Mouse (Mus musculus) layer of hippocampus, adult 11-12 months (tissue): ENCODE measurements around the gene Vamp9.

Experiments used
- DNase-seq: peaks from one replicate; pipeline ENCODE4 v3.0.0; 2022; ENCODE audit warnings: low spot score

The Vamp9 gene

DNA sequence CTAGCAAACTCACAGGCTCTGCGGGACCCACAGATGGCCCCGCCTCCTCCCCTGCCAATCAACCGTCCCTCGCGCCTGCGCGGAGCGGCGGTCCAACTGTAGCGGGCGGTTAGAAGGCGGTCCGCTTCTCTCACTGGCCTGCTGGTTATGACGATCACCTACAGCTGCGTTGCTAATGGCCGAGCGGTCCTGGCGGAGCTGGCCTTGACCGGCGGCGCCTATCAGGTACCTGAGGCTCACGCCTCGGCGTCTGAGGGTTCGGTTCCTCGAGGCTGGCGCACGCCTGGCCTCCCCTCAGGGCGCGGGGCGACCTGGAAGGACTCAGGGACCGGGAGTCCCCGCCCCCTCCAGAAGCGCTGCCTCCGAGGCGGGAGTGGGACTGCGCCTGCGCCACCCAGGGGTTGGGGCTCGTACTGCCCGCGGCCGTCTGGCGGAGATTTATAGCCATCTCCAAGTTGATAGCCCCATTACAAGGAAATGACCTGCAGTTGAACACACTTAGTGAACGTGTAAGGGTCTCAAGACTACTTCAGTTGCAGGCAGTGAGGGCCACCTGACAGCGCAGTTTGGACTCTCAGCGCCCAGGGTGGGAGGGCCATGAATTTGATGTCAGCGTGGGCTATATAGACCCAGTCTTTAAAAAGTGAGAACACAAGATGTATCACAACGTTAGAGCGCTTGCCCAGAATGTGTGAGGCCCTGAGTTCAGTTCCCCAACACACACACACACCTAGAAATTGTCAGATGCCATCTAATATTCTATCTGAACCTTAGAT lies at the start of gene Vamp9:
Vamp9 (plus strand) TSS at position 74 of the 776 bp plus-strand sequence.
- peak; percentile 94 for DNase-seq

DNA sequence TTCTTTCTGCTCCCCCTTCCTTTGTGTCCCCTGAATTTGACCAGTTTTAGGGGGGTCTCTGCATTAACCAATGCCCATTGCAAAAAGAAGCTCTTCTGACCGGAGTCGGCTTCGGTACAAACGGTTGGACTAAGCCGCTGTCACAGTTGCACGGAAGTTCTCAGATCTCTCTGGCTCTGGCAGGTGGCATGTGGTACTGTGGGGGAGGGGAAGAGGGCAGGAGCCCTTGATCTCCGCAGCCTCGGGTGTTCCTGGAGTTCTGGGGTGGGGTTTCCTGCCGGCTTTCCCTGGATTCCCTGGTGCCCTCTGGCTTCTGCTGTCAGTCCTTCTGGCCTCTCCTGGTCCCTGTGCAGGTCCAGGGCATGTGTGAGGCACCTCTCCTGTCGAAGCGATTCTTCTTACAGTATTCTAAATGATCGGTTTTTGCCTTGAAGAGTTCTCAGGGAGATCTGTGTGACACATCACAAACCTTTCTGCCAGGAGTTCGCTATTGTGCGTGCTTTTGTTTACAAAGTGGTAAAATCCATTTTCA lies 48.9 kb upstream of the Vamp9 start:
- no peak for DNase-seq

DNA sequence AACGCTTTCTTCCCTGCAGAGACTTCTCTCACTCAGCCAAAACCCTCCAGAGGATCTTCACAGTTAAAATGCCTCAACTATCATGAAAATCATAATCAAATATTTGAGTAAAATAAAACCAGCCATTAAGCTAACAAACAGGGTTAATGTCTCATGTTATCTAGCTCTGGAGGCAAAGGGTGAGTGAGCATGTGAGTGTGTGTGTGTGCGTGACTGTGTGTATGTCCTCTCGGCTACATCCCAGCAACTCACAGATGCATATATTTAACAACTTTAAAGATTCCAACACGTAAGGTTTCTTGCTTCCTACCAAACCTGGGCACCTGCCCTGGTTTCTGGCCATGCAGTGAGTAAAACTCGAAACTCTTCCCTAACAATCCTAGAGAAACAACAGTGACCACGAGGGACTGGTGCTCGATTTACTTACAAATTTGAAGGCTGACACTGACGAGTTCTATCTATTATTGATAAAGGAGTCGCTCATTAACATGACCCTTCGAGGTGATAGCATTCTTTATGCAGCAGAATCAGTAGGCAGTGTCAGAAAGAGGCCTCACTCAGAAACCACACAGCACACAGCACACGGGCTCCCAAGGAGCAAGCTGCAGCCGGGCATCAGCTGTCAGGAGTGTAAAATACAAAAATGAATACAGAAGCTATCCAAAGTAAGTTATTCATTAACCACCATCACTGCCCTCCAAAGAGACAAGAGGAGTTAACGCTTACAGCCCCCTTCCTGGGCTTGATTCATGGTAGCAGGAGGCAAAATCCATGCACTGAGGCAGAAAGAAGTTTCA lies 46.2 kb upstream of the Vamp9 start:
- no peak for DNase-seq

DNA sequence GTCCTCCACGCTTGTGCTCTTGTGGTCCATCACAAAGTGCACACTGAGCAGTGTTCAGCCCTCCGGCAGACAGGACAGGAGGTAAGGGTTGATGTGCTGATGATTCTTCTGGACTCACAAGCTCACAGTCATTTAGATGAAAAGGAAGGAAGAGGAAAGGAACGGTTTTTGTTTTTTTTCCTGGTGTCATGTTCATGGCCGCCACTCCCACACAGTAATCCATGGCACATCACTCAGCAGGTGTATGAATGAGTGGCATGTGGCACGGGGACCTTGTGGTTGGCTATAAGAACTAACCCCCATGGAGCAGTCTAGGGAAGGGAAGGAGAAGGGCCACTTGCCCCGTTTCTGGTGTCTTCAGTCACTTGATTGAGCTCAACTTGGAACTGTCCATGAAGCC lies 44.2 kb upstream of the Vamp9 start:
- DNase-seq, result no peak

DNA sequence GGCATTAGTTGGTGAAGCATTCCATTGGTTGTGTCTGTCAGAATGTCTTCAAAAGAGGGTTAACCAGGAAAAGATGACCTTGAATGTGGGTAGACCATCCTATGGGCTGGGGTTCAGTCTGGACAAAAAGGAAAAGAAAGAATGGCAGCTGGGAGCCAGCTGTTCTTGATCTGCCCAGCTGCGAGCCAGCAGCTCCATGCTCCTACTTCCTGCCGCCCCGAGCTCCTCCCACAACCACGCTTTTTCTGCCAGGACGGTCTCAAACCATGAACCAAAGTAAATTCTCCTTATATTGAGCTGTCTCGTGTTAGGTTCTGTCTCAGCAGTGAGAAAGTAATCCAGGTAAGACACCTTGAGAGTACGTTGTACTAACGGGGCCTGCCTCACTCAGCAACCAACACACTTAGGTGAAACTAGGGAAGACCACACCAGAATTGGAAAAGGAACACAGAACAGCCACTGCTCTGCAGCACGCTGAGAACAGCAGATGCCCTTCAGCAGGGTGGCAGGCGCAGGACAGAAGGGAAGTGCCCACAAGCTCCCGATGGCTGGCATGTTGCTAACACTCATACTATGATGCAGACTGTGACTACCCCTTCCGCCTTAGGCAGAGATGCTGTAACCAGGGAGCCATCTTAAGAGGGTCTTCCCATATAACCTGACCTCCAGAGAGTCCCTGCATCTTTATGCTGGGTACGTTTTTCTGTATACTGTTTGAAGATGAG lies 42.2 kb upstream of the Vamp9 start:
- no peak for DNase-seq

DNA sequence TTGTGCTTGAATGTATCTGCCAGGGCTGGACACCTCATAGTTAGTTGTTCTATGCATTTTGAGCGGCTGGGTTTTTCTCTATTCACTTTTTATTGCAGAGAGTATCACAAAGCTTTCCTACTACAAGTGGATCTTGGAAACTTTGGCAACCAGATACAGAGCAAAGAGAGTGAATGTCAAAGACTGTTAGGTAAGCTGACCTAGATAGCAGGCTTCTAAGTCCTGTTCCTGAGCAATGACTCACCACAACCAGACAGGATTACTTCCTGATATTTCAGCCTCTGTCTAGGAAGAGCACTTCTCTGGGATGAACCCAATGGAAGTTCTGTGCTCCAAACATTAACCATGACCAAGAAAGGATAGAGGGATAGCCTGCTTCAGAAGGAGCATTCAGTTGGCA lies 40.3 kb upstream of the Vamp9 start:
- DNase-seq, result no peak

DNA sequence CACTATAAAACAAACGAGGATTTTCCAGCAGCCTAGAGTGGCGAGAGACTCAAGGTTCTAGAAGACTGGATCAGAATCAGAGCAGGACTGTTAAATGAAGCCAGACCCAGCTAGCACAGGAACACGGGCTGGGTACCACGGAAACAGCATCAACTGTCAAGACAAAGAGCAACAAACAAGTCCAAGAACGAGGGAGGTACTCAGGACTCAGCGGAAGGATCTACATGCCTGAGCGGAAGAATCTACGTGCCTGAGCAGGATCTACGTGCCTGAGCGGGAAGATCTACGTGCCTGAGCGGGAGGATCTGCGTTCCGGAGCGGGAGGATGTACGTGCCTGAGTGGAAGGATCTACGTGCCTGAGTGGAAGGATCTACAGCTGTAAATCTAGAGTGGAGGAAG lies 37.8 kb upstream of the Vamp9 start:
- no peak for DNase-seq

DNA sequence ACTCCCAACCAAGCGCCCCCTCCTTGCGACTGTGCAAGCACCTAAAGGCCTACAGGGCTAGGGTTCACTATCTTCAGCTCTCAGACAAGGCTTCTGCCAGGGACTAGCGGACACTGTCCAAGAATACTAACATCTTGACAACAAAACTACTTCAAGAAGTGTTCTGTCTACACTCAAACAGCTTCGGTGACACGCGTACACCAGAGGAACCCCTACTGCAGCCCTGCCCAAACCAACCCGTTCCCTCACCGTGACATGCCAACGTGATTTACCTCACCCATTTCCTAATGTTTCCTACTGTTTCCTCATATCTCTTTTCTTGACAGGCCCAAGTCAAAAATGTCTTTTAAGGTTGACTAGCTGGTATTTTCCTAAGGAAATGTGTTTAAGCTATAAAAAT lies 37.1 kb upstream of the Vamp9 start:
- no peak for DNase-seq

DNA sequence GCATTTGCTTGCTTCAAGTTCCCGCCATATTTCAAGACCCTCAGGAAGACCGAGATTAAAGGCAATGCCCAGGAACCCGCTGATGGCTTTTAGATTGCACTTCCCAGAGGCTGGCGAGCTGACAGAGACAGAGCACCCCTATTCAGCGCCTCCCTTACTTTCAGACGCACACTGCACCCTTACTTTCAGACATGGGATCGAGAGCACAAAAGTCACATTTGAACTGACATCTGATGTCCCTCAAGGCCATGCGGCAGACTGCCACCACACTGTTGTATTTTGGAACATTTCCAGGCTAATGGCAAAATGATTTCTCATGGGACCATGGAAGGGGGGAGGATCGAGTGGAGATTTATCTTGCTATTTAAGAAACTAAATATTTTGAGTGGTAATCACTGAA lies 28.5 kb upstream of the Vamp9 start:
- DNase-seq, result no peak

DNA sequence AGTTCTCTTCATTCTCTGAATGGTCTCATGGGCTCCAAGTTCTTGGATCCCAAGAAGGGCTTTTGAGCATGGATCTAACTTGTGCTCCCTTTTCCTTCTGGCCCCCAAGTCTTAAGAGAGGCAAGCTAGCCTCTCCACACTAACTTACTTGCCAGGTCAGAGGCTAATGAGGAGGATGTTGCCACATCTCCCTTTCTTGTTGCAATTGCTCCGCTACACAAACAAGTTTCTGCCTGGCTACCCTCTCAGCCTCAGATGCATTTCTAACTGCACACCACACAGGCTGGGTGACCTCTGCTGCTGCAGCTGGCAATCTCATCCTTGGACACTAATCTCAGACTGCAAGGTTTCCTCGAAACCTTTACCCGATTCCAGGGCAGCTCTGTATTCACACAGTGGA lies 23.6 kb upstream of the Vamp9 start:
- no peak for DNase-seq

DNA sequence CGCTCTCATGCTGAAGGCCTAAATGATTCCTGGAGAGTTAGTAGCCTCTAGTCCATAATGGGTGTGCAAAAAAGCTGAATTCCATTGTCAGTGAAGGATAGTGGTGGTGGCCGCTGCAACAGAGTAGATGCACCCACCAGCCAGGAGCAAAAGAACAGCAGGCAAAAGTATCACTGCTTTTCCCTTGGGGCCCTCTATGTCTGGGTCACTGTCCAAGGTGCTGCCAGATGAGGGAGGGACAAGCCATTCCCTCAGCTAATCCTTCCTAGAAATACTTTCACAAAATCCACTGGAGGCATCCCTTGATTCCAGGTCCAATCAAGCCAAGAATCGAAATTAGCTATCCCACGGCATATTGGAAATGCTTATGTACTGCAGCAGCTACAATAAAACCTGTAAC lies 22.0 kb upstream of the Vamp9 start:
- no peak for DNase-seq

DNA sequence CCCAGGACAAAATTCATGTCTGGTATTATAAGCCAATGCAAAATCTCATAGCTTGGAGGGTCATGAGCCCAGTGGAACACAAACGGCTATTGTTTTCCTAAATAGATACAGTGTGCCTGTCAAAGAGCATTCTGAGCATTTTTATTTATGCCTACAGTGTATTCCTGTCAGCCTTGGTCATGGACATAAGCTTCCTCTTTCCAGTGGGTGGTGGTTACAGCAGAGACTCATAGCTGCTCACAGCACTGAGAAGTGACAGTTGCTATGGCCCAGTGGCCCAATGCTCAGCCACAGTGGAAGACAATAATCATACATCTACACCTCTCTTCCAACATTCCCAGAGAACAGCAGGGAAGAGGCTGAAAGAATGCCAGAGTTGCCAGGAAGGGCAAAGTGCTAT lies 18.9 kb upstream of the Vamp9 start:
- DNase-seq, result no peak

DNA sequence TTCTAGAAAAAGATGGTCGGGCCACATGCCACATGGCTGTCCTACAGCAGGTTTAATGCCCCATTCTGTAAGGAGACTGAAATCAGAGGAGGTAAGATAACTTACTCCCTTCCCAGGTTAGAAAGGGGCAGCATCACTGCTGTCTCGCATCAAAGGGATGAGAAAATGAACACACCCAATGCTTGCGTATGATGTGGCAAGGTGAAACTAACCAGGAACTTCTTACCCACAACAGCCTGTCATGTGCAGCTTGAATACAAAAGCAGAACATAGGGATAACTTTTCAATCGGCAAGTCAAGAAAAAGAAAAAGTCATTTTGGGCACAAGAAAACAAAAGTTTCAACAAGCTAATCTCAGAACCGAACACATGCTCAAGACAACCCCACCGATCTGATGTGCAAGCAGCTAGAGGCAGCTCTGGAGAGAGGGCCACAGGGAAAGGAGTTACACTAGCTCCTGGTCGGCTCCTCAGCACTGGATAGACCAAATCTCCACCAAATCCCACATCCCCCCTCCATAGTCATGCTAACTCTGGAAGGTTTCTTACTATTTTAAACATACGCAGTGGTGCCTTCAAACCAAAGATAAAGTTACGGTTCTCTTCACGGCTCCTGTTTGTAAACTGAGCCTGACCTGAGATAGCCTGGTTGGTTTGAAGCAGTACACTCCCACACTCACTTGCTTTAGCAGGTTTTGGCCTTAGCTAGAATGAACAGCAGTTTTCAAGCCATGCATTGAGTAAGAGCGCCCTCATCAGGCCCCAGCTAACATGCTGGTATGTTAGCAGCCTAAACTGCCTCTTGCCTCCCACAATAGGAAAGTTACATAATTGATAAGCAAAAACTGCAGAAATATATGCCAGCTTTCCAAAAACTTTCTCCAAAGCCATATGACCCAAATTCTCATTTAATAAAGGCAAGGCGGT lies 14.3 kb upstream of the Vamp9 start:
- peak; percentile 82 for DNase-seq

DNA sequence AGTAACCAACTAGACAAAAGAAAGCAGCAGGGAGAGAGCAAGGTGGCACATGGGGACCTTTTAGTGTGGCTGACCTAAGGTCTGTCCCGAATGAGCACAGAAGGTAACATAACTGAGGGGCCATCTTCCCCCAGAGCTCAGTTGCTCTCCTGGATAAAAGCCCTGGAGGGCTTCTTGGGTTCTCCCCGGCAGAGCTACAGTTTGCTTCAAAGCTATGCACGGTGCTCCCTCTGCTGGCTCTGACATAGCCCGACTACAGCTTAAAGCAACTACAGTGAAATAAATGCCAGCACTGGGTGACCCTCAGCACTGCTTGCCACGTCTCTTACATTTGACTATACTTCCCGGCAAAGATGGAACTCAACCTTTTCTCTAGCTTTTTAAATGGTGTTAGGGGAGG lies 6.0 kb upstream of the Vamp9 start:
- peak; percentile 62 for DNase-seq

DNA sequence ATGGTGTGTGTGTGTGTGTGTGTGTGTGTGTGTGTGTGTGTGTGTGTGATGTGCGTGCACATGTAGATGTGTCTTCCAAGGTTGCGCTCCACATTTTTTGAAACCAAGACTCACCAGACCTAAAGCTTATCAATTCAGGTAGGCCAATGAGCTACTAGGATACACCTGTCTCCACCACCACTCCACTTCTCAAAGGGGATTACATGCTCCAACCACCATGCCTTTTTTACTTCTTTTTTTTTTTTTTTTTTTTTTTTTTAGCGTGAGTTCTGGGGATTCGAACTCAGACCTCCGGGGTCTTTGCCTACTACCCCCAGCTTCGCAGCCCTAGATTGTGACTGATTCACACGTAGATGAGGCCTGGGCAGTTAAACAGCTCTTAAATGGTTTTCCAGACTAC lies 323 bp upstream of the Vamp9 start:
- no peak for DNase-seq

DNA sequence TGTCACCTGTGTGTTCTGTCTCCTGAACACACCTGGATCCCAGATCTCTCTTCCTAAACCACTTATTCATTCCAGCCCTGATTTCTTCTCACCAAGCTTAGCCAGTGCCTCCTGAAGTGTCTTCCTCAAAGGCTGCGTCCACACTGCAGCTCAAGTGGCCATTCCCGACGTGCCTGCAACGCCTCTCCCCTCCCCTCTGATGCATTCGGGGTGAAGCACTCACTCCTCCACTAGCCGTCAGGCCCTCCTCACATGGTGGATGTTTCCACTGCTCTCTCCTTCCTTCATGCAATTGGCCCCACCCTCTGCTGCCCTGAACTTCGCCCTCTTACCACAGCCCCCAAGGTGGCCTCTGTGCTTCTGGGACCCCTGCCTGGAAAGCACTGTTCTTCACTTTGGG lies 9.4 kb downstream of the Vamp9 start:
- DNase-seq, result no peak

DNA sequence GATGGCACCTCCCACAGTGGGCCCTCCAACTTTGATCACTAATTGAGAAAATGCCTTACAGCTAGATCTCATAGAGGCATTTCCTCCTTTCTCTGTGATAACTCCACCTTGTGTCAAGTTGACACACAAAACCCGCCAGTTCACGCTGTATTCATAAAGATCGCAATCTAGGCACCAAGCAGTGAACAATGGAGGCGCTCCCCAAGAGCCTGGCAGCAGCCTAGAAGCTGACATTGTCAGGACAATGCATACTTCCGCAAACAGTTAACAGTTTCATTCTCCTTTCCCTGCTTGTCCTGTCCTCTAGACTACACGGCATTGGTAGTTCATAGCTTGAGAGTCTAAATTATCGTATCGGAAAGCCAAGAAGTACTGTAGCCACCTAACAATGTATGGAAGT lies 16.0 kb downstream of the Vamp9 start:
- DNase-seq, result no peak

DNA sequence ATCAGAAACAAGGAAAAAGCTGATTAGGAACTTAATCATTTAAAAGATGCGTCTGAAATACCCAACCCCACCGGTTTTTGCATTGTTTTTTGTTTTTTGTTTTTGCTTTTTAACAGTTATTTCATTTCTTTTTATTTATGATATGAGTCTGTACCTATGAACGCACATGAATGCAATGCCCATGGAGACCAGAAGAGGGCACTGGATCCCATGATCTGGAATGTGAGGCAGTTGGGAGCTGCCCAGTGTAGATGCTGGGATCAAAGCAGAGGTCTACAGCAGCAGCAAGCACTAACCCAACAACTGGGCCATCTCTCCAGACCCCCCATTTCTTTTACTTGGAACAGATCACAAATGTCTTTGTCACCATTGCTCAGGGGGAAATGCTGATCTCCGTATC lies 21.9 kb downstream of the Vamp9 start:
- peak; percentile 31 for DNase-seq

DNA sequence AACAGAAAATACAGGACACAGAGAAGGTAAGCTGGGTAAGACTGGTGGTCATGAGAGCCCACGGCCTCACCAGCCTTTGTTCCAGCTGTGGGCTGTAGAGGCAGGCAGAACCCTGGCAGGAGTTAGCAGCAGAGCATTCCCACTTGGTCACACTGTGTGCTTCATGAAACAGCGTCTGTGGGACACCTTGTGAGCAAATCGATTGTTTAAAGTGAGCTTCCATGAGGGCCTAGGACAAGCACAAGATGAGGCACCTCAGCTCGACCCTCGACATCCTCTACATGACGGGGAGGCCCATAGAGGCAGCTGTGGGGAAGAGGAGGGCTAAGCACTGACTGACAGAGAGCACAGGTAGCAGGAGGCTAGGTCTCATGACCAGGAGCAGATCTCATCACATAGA lies 25.9 kb downstream of the Vamp9 start:
- no peak for DNase-seq

DNA sequence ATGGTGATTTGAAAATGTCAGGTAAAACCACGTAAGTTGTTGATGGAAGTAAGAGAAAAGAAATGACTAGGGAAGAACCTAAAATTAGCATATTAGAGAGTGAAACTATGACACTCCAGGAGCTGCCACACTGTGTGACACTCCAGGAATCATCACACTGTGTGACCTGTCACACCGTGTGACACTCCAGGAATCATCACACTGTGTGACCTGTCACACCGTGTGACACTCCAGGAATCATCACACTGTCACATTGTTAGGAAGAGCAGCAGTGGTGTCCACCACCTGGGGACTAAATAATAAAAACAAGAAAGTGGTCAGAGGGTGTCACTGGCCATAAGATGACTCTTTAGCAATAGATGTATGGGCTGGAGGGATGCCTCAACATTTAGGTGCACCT lies 33.4 kb downstream of the Vamp9 start:
- no peak for DNase-seq

DNA sequence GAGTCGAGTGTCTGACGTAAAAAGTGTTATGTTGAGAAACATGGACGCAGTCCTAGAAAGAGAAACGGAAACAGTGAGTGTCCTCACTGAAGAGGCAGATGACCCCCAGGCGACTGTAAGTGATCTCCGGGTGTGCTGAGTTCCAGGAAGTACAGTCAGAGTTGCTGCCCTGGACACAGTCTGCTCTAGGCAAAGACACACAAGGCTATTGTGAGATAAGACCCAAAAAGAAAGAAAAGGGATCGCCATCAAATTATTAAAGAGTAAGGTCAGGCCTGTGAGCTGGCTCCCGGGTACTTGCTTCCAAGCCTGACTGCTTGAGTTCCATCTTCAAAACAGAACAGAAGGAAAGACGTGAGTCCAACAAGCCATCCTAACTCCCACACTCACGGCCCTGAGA lies 35.2 kb downstream of the Vamp9 start:
- no peak for DNase-seq
